Mouse (Mus musculus) Muller cell, postnatal 12 days (primary cell): Measurements from ENCODE around the gene Treh.

Experiments
- DNase-seq: peaks from one replicate; pipeline ENCODE4 v3.0.0-alpha.2; 2015; ENCODE audit errors: inconsistent ontology term

Treh gene

DNA sequence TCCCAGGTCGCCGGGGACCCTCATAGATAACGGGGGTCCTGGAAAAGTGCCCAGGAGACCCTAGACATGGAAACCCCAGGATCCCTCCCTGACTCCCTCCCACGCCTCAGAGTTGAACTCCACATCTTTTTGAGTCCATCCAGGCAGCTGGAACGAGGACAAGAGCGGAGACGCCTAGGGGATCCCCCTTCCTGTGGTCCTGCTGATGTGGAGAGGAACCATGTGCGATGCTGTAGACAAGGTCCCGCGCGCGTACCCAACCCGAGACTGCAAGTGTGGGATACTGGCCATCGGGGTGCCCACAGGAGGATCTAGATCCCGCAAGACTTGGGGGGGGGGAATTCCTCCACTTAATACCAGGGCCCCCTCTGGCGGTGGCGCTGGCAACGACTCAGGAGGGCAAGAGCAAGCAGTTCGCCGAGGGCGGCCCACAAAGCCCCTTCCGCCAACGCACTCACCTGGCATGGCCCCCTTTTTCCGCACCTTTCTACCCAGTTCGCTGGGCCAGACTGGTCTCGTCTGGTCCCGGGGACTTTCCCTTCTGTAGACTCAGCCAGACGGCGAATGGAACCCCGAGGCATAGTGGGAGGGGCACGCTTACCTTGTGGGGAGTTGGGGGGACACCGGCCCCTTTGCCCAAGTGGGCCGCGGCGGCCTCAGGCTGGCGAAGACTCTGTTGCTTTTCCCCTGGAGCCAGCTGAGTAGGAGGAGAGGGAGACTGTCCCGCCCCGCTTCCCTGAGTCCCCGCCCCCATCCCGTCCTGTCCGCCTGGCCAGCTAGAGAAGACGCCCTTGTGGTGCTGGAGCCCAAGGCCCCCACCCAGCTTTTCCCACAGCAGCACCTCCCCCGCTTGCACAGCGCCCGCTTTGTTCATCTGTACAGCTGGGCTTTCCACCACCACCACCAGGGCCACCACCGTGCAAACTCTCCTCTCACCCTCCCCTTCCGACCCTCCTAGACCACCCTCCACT lies 61.8 kb downstream of the Treh start, which contains the start of gene Phldb1:
Gene Phldb1 (minus strand): TSS at position 675 of the 971 bp plus-strand sequence.
- peak; percentile 91 for DNase-seq

DNA sequence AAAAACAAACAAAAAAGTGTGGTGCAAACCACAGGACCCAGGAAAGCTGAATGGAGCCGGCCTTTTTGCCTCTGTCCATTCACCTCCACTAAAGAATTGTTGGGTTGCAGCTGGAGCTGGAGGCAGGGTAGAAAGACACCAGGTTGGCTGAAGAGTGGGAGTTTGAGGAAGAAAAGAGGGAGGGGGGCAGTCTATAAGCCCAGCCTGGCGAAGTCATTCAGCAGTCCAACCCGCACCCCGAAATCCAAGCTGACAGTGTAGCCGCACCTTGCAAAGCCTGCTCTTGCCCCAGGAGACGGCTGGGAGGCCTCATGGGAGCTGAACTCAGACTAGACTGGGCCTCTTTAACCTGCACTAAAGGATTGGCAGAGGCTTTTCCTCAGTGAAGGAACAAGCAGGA lies 62.9 kb downstream of the Treh start:
- DNase-seq: no peak
